Mouse (Mus musculus): ENCODE measurements around the gene Slc39a7. TPM values are rescaled to one million over a fixed set of nuclear protein-coding genes. Genes with fewer than 3 reads are reported as not detected.
"Not testable (repeated sequence)": the region's sequence is repeated elsewhere in the genome, so short reads cannot be mapped to it uniquely, and the experiment has no call there.

Gene Slc39a7
- polyA plus RNA-seq, 1 experiment: 3.5 TPM

DNA sequence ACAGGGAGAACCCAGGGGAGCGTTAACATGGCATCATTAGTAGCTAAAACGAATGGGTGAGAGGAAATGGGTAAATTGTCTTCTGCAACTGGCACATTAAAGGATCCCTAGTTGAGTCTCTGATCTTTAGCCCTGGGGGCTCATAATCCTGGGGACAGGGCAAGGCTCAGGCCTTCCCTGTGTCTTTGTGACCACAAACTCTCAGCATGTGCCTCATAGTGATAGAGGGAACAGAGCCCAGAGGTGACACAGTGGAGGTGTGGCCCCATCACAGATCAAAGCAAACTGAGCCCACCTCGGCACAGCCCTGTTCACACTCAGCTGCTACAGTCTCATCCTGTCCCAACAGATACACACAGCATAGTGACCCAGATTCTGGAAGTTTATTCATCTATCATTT lies 35.8 kb downstream of the Slc39a7 start:
- Histone ChIP-seq H3K4me3 (replicated peaks) (no peak overlapping the region), H3K27me3 (ENCODE audit: control insufficient read depth) (peaks cover 28% of the 10 kb centered on the region), H3K9me3 (ENCODE audit: control insufficient read depth, low read length) (no peaks in the 10 kb centered on the region), H3K4me1 (ENCODE audit: control insufficient read depth) (no peaks in the 10 kb centered on the region), H3K36me3 (ENCODE audit: control insufficient read depth) (no peaks in the 10 kb centered on the region)
- TF ChIP-seq TAL1 (IDR thresholded peaks at IDR 0.05; ENCODE audit: low read length) (no peak), GATA1 (IDR thresholded peaks at IDR 0.05; ENCODE audit: low read length) (no peak)

DNA sequence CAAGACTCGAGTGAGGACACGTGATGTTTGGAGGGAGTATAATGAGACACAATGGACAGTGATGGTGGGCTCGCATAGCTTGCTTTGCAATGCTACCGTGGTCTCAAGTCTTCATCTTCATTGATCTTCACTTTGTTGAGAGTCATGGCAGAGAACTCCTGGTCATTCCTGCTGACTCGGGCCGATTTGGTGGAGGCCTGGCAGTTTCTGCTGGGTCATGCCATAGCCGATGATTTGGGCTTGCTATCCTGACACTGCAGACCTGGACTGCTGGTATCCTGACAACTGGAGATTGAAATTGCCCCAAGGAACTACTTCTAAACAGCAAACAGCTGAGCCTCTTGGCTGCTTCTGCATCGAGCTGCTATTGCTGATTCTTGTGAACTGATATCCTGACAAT lies 36.5 kb downstream of the Slc39a7 start:
- TF ChIP-seq GATA1 (IDR thresholded peaks at IDR 0.05; ENCODE audit: low read length) (no peak), TAL1 (IDR thresholded peaks at IDR 0.05; ENCODE audit: low read length) (no peak)
- Histone ChIP-seq H3K27me3 (ENCODE audit: control insufficient read depth) (peaks cover 21% of the 10 kb centered on the region), H3K36me3 (ENCODE audit: control insufficient read depth) (no peaks in the 10 kb centered on the region), H3K4me1 (ENCODE audit: control insufficient read depth) (no peaks in the 10 kb centered on the region), H3K9me3 (ENCODE audit: control insufficient read depth, low read length) (no peaks in the 10 kb centered on the region), H3K4me3 (replicated peaks) (no peak overlapping the region)

DNA sequence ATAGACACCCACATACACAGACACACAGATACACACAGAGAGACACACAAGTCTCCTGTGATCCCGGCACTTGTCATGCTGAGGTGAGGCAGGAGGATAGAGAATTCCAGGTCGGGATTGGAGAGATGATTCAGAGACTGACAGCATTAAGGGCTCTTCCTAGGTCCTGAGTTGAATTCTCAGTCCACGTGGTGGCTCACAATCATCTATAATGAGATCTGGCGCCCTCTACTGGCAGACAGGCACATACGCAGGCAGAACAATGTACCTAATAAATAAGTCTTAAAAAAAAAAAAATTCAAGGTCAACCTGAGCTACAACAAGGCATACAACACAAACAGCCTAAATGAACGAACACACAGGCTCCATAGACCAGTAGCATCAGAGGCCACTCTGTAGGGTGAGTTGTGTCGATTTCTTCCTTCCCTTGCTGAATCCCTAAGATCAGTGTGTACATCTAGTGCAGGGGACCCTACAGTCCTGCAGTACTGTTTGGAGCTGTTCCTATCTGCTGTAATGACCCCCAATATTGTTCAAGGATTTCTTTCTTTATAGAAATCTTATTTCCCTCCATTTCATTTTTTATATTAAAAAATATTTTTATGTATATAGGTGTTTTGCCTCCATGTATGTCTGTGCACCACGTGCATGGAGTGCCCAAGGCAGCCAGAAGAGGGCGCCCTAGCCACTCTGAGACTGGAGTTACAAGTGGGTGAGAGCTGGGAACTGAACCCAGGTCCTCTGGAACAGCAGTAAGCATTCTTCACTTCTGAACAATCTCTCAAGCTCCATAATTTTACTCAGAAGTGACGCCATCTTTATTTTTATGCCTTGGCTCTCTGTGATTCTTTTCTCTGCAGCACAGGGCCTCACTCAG lies 39.5 kb downstream of the Slc39a7 start:
- H3K4me3 ChIP-seq (replicated peaks): no peak overlapping the region

DNA sequence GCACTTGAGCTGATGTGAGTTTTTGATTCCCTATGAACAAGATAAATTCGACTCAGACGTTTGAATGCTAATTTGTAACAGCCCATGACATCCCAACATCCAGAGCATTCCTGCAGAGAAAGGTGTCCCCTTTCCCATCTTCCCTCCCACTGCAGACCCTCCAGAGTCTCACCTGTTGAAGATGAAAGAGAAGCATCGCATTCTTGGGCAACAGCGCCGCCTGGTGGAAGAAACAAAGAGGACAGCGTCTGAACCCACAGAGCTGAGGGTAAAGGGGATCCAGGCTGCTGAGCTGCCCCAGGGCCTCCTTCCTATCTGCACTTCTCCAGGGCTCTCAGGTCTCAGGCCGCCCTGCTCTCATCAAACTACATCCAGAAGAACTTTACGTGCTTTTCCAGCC lies 49.3 kb downstream of the Slc39a7 start:
- H3K9me3 ChIP-seq (ENCODE audit: control insufficient read depth, low read length); H3K36me3 ChIP-seq (ENCODE audit: control insufficient read depth); H3K4me3 ChIP-seq (replicated peaks); H3K4me1 ChIP-seq (ENCODE audit: control insufficient read depth): not testable (repeated sequence)
- peaks cover 33% of the 10 kb centered on the region for H3K27me3 ChIP-seq (ENCODE audit: control insufficient read depth)

More for the DNA sequence above, 39.5 kb downstream of the Slc39a7 start:
- H3K36me3 ChIP-seq (ENCODE audit: control insufficient read depth): no peaks in the 10 kb centered on the region
- no peaks in the 10 kb centered on the region for H3K4me1 ChIP-seq (ENCODE audit: control insufficient read depth)
- no peaks in the 10 kb centered on the region for H3K9me3 ChIP-seq (ENCODE audit: control insufficient read depth, low read length)
- no peak for TF ChIP-seq TAL1 (IDR thresholded peaks at IDR 0.05; ENCODE audit: low read length)
- TF ChIP-seq GATA1 (IDR thresholded peaks at IDR 0.05; ENCODE audit: low read length): no peak
- peaks cover 7% of the 10 kb centered on the region for H3K27me3 ChIP-seq (ENCODE audit: control insufficient read depth)

DNA sequence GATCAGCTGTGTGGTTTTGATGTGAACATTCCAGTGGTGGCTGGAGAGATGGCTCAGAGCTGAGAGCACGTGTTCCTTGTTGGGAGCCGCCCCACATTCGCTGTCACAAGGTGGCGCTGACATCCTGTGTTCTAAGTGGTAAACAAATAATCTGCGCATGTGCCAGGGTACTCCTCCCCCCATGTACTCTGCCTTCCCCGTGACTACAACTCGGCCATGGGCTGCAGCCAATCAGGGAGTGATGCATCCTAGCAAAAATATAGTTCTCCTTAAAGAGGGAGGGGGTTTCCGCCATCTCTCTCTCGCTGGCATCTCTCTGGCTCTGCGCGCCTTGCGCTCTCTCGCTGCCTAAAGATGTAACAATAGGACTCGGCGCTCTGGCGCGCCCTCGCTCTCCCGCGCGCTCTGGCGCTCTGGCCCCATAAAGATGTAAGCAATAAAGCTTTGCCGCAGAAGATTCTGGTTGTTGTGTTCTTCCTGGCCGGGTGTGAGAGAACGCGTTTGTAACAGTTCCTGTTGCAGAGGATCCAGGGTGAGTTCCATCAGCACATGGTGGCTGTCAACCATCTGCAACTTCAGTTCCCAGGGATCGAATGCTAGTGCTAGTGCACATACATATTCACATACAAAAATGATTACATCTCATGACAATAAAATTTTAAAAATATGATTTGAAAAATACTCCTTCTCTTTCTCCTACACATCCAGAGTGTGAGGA lies 50.1 kb downstream of the Slc39a7 start:
- not testable (repeated sequence) for H3K9me3 ChIP-seq (ENCODE audit: control insufficient read depth, low read length); H3K4me3 ChIP-seq (replicated peaks); H3K4me1 ChIP-seq (ENCODE audit: control insufficient read depth); H3K36me3 ChIP-seq (ENCODE audit: control insufficient read depth)
- H3K27me3 ChIP-seq (ENCODE audit: control insufficient read depth): peaks cover 36% of the 10 kb centered on the region

DNA sequence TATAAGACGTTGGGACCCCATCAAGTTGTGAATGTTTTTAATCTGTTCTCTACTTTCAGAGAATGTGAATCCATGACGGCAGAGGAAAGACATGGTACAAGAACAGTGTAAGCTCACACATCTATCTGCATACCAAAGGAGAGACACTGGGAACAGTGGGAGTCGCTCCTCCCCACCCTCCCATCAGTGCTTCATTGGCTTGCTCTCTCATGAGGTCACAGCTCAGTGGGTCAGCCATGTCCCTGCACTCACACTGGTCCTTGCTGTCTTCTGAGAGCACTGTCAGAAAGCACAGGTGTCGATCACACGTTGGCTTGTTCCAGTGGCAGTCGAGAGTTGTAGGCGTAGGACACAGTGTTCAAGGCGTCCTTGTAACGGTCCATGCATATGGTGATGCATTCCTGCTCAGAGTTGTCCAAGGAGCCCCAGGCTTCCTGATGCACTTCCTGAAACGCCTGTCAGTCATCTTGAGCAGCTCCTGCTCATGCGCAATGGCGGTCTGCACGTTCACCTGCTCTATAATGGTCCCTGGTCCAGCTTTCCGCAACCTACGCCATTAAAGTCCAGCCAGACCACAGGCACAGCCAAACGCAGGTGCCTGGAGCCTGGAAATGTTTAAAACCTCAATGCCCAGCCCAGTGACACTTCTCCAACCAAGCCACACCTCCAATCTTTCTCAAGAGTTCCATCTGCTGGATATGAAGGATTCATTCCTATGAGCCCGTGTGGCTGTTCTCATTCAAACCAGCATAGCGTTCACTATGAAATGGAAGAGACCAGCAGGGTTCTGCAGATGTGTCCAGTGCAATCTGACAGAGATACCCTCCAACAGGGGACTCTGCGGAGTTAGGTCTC lies 51.1 kb downstream of the Slc39a7 start:
- peaks cover 6% of the 10 kb centered on the region for H3K4me1 ChIP-seq (ENCODE audit: control insufficient read depth)
- no peaks in the 10 kb centered on the region for H3K9me3 ChIP-seq (ENCODE audit: control insufficient read depth, low read length)
- TF ChIP-seq GATA1 (IDR thresholded peaks at IDR 0.05; ENCODE audit: low read length) (no peak), TAL1 (IDR thresholded peaks at IDR 0.05; ENCODE audit: low read length) (no peak)
- H3K4me3 ChIP-seq (replicated peaks): no peak overlapping the region
- H3K27me3 ChIP-seq (ENCODE audit: control insufficient read depth): peaks cover 40% of the 10 kb centered on the region
- H3K36me3 ChIP-seq (ENCODE audit: control insufficient read depth): no peaks in the 10 kb centered on the region

DNA sequence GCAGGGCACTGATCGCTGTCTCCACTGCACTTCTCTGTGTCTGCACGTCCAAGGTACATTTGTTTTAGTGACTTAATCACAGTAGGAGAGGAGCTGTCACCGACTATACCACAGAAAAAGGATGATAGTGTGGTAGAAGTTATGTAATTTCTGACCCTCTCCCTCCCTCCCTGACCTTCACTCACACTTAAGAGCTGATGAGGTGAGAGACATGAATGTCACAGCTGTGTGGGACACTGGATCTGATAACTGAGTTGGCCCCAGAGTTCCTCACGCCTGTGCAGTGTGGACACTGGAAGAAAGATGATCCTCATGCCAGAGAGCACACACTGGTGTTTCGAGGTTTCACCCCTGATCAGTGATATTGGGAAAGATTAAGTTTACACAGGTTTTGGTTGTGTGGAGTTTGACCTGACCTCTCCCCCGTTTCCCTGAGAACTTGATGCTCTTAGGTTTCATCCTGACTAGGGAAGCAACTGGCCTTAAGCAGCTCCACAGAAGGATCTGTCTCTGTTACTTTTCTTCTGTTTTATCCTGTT lies 51.9 kb downstream of the Slc39a7 start:
- TF ChIP-seq TAL1 (IDR thresholded peaks at IDR 0.05; ENCODE audit: low read length) (no peak), GATA1 (IDR thresholded peaks at IDR 0.05; ENCODE audit: low read length) (no peak)
- peaks cover 6% of the 10 kb centered on the region for H3K4me1 ChIP-seq (ENCODE audit: control insufficient read depth)
- H3K9me3 ChIP-seq (ENCODE audit: control insufficient read depth, low read length): no peaks in the 10 kb centered on the region
- H3K36me3 ChIP-seq (ENCODE audit: control insufficient read depth): no peaks in the 10 kb centered on the region
- H3K4me3 ChIP-seq (replicated peaks): no peak overlapping the region
- peaks cover 40% of the 10 kb centered on the region for H3K27me3 ChIP-seq (ENCODE audit: control insufficient read depth)

DNA sequence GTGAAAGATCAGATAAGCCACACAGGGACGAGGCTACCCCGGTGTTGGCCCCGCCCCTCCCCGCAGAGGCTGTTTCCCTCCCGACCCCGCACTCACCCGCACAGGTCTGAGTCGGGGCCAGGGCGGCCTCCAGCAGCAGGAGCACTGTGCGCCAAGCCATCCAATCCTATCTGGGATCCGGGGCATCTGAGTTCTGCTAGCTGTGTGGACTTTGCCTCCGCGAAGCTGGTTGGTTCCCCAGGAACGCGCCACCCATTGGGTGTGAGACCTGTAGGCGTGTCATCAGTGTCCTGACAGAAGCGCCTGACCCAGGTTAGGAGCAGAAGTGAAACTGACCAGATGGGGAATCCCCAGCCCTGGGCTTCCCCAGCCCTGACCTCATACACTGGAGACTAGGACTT lies 52.9 kb downstream of the Slc39a7 start:
- H3K27me3 ChIP-seq (ENCODE audit: control insufficient read depth): peaks cover 40% of the 10 kb centered on the region
- TF ChIP-seq TAL1 (IDR thresholded peaks at IDR 0.05; ENCODE audit: low read length): no peak
- TF ChIP-seq GATA1 (IDR thresholded peaks at IDR 0.05; ENCODE audit: low read length): no peak
- H3K36me3 ChIP-seq (ENCODE audit: control insufficient read depth): no peaks in the 10 kb centered on the region
- no peaks in the 10 kb centered on the region for H3K9me3 ChIP-seq (ENCODE audit: control insufficient read depth, low read length)
- H3K4me1 ChIP-seq (ENCODE audit: control insufficient read depth): peaks cover 8% of the 10 kb centered on the region
- H3K4me3 ChIP-seq (replicated peaks): peak overlapping the region; percentile 57

Other genes starting within 250 kb of the Slc39a7 start
- gene Angptl4, start 249.9 kb downstream of the Slc39a7 start, polyA plus RNA-seq (2012): 0.07 TPM in 1 of 2 replicates, not detected in the other
- gene Kank3, start 221.2 kb downstream of the Slc39a7 start, polyA plus RNA-seq (2012): 0.03 TPM in 2 replicates
- 366 and 664 TPM in 2 replicates for gene Rps28, start 207.1 kb downstream of the Slc39a7 start, polyA plus RNA-seq (2012)
- 125 and 152 TPM in 2 replicates for gene Ndufa7, start 207.1 kb downstream of the Slc39a7 start, polyA plus RNA-seq (2012)
- 0.26 and 0.86 TPM in 2 replicates for gene Cd320, start 188.6 kb downstream of the Slc39a7 start, polyA plus RNA-seq (2012)
- gene Gm7029, start 157.8 kb downstream of the Slc39a7 start, polyA plus RNA-seq (2012): not detected in 2 replicates
- 24.3 and 25.8 TPM in 2 replicates for gene Kifc1, start 141.0 kb downstream of the Slc39a7 start, polyA plus RNA-seq (2012)
- 0.08 TPM in 1 of 2 replicates, not detected in the other for gene Platr17, start 126.5 kb downstream of the Slc39a7 start, polyA plus RNA-seq (2012)
- gene Daxx, start 122.3 kb downstream of the Slc39a7 start, polyA plus RNA-seq (2012): 1.4 TPM in 2 replicates
- gene Tapbp, start 115.8 kb downstream of the Slc39a7 start, polyA plus RNA-seq (2012): 14.7 and 21.8 TPM in 2 replicates
- 5.6 and 5.7 TPM in 2 replicates for gene Zbtb22, start 115.8 kb downstream of the Slc39a7 start, polyA plus RNA-seq (2012)
- gene Rgl2, start 102.1 kb downstream of the Slc39a7 start, polyA plus RNA-seq (2012): 3.1 and 3.5 TPM in 2 replicates
- gene Pfdn6, start 91.3 kb downstream of the Slc39a7 start, polyA plus RNA-seq (2012): 48.7 and 66.5 TPM in 2 replicates
- gene Wdr46, start 91.0 kb downstream of the Slc39a7 start, polyA plus RNA-seq (2012): 6.0 and 6.7 TPM in 2 replicates
- 0.21 and 0.45 TPM in 2 replicates for gene B3galt4, start 80.2 kb downstream of the Slc39a7 start, polyA plus RNA-seq (2012)
- gene Vps52, start 75.9 kb downstream of the Slc39a7 start, polyA plus RNA-seq (2012): 10.1 and 11.6 TPM in 2 replicates
- gene Rps18, start 75.7 kb downstream of the Slc39a7 start, polyA plus RNA-seq (2012): 11.8 and 13.8 TPM in 2 replicates
- gene H2-K1, start 31.3 kb downstream of the Slc39a7 start, polyA plus RNA-seq (2012): 0.91 and 0.94 TPM in 2 replicates
- gene Ring1, start 7.0 kb downstream of the Slc39a7 start, polyA plus RNA-seq (2012): 1.8 and 2.5 TPM in 2 replicates
- gene H2-Ke6, start 3.6 kb downstream of the Slc39a7 start, polyA plus RNA-seq (2012): 1.4 TPM in 2 replicates
- gene Rxrb, start 130 bp upstream of the Slc39a7 start, polyA plus RNA-seq (2012): 10.1 and 11.3 TPM in 2 replicates
- gene Col11a2, start 7.8 kb upstream of the Slc39a7 start, polyA plus RNA-seq (2012): 0.45 and 0.56 TPM in 2 replicates
- 0.04 and 0.14 TPM in 2 replicates for gene H2-Oa, start 60.7 kb upstream of the Slc39a7 start, polyA plus RNA-seq (2012)
- 0.46 and 1.0 TPM in 2 replicates for gene H2-DMa, start 87.9 kb upstream of the Slc39a7 start, polyA plus RNA-seq (2012)
- gene Brd2, start 91.0 kb upstream of the Slc39a7 start, polyA plus RNA-seq (2012): 28.3 and 30.4 TPM in 2 replicates
- not detected in 2 replicates for gene H2-DMb2, start 111.6 kb upstream of the Slc39a7 start, polyA plus RNA-seq (2012)
- not detected in 2 replicates for gene H2-DMb1, start 121.4 kb upstream of the Slc39a7 start, polyA plus RNA-seq (2012)
- gene Tap1, start 155.9 kb upstream of the Slc39a7 start, polyA plus RNA-seq (2012): 0.05 and 0.06 TPM in 2 replicates
- 0.05 and 0.10 TPM in 2 replicates for gene Psmb9, start 156.1 kb upstream of the Slc39a7 start, polyA plus RNA-seq (2012)
- 0.24 and 0.28 TPM in 2 replicates for gene Psmb8, start 166.0 kb upstream of the Slc39a7 start, polyA plus RNA-seq (2012)
- gene Tap2, start 171.8 kb upstream of the Slc39a7 start, polyA plus RNA-seq (2012): 0.83 and 1.0 TPM in 2 replicates
- not detected in 2 replicates for gene H2-Ob, start 207.2 kb upstream of the Slc39a7 start, polyA plus RNA-seq (2012)
- gene H2-Ab1, start 226.0 kb upstream of the Slc39a7 start, polyA plus RNA-seq (2012): 0.14 TPM in 1 of 2 replicates, not detected in the other